Mouse (Mus musculus) stomach, embryonic 16.5 days (tissue): ENCODE results near the gene Nol6. TPM values are rescaled to one million over a fixed set of nuclear protein-coding genes. Genes with fewer than 3 reads are reported as not detected.

Experiments
- ATAC-seq: fragments of 200-750 bp; cut with Nextera tagmentation; 2 replicates; pipeline ENCODE4 v1.8.0; 2017; ENCODE audit warnings: moderate number of reproducible peaks, moderate TSS enrichment; ENCODE audit not compliant: insufficient read depth, low FRiP score
- H3K27ac ChIP-seq: fragments of 300-500 bp; sonication (generic); 2 replicates; pipeline ENCODE4 v1.5.1; 2014; ENCODE audit warnings: low read length
- H3K27me3 ChIP-seq: fragments of 300-500 bp; sonication (generic); 2 replicates; pipeline ENCODE4 v1.6.1; 2014; ENCODE audit warnings: low read length, control low read depth, mixed read lengths; ENCODE audit not compliant: control insufficient read depth, insufficient read depth
- H3K36me3 ChIP-seq: fragments of 300-500 bp; sonication (generic); 2 replicates; pipeline ENCODE4 v1.6.1; 2014; ENCODE audit warnings: low read length; ENCODE audit not compliant: control insufficient read depth, insufficient read depth
- H3K4me1 ChIP-seq: fragments of 300-500 bp; sonication (generic); 2 replicates; pipeline ENCODE4 v1.6.1; 2014; ENCODE audit warnings: low read length, control low read depth, mixed read lengths; ENCODE audit not compliant: control insufficient read depth, insufficient read depth
- H3K4me2 ChIP-seq: fragments of 300-500 bp; sonication (generic); 2 replicates; pipeline ENCODE4 v1.6.1; 2014; ENCODE audit warnings: low read depth, low read length, mixed read lengths
- H3K4me3 ChIP-seq: fragments of 300-500 bp; sonication (generic); replicated peaks from 2 replicates; pipeline ENCODE4 v1.5.1; 2014; ENCODE audit warnings: mild to moderate bottlenecking, low read length
- H3K9ac ChIP-seq: fragments of 300-500 bp; sonication (generic); 2 replicates; pipeline ENCODE4 v1.6.1; 2014; ENCODE audit warnings: low read length
- H3K9me3 ChIP-seq: fragments of 300-500 bp; sonication (generic); replicated peaks from 2 replicates; pipeline ENCODE4 v1.6.1; 2016; ENCODE audit warnings: low read length, control low read depth; ENCODE audit not compliant: control insufficient read depth
- WGBS: fragments of 180-500 bp; shearing (Covaris S2); extraction: QIAGEN DNeasy Blood & Tissue Kit; methylation state at CpG from one replicate; pipeline ENCODE4 v1.1.7; 2014; 5-methylcytosine and 5-hydroxymethylcytosine counted together
- polyA plus RNA-seq: library from polyadenylated mRNA; unstranded; fragments of >200 nt; fragmentation: Nextera tagmentation; extraction: Ambion mirVana; gene quantifications from 2 replicates; pipeline ENCODE4 v1.2.1, GENCODE M21; 2015

Nol6 gene
- polyA plus RNA-seq, 1 experiment from 2014 or later: 24.2 TPM

DNA sequence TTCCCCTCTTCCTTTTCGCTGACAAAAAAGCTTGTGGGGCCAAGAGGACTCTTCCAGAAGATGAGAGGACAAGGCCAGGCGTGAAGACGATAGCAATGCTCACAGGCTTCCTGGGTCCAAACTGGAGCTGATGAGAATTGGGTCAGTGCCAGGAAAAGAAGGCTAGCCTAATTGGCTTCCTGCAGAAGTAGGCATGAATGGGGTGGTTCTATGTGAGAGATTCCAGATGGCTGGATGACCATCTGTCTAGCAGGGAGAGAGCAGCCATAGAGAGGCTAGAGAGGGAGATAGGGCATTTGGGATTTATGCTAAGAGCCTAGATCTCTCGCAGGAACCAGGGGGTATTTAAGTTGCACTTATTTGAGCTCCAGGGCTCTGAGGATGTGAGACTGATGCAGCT, 16.8 kb downstream of the Nol6 start:
- Histone ChIP-seq H3K9ac (no peak overlapping the region), H3K4me1 (peaks cover 12% of the 10 kb centered on the region; the same call in 1 of the 2 replicates), H3K27ac (no peak overlapping the region), H3K4me3 (no peak overlapping the region), H3K36me3 (no peaks in the 10 kb centered on the region), H3K4me2 (no peak overlapping the region), H3K27me3 (no peaks in the 10 kb centered on the region), H3K9me3 (no peaks in the 10 kb centered on the region)
- ATAC-seq: 0 out of 2 replicates have a peak, but pooled peaks have one; percentile 34
- WGBS: 50% methylated on average over 4 of the region's 4 CpGs

- no peak overlapping the region for H3K9ac ChIP-seq
- no peaks in the 10 kb centered on the region for H3K9me3 ChIP-seq
- 0 out of 2 replicates have a peak, but pooled peaks cover 4% of the 10 kb centered on the region for H3K27me3 ChIP-seq
- no peak overlapping the region for H3K27ac ChIP-seq
- no peak for ATAC-seq
- H3K4me3 ChIP-seq: no peak overlapping the region
- H3K36me3 ChIP-seq: no peaks in the 10 kb centered on the region
- no peak overlapping the region for H3K4me2 ChIP-seq
- peaks cover 17% of the 10 kb centered on the region; the same call in 1 of the 2 replicates for H3K4me1 ChIP-seq
Measured at GRCm38 (mm10) chr4:41102901-41103300, 21.4 kb downstream of the Nol6 start.

- Histone ChIP-seq H3K27me3 (0 out of 2 replicates have a peak, but pooled peaks cover 4% of the 10 kb centered on the region), H3K9ac (no peak overlapping the region), H3K36me3 (no peaks in the 10 kb centered on the region), H3K4me1 (peaks cover 13% of the 10 kb centered on the region; the same call in 1 of the 2 replicates), H3K4me3 (no peak overlapping the region), H3K27ac (no peak overlapping the region), H3K4me2 (no peak overlapping the region), H3K9me3 (no peaks in the 10 kb centered on the region)
- 70% methylated on average over 1 of the region's 1 CpGs for WGBS
- ATAC-seq: no peak
Measured at GRCm38 (mm10) chr4:41100986-41101385, 23.3 kb downstream of the Nol6 start.

DNA sequence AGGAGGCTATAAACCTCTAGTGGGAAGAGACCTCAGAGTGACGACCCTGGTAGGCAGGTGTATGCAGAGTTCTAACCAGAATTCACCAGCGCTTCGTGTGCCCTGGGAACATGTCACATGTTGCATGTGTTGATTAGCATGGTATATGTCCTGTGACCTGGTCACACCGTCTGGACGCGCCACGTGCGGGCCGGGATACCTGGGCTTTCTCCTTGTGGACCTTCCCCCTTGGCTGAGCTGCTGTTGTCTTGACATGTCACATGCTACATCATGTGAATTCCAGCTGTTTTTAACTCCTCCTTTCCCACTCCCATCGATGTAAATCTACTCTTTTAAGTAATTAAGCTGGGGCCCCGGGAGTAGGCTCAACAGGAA, 25.7 kb downstream of the Nol6 start:
- Histone ChIP-seq H3K36me3 (no peaks in the 10 kb centered on the region), H3K9ac (peak overlapping the region; percentile 72), H3K4me2 (peak overlapping the region; percentile 84), H3K4me1 (peaks cover 13% of the 10 kb centered on the region; the same call in 1 of the 2 replicates), H3K27me3 (0 out of 2 replicates have a peak, but pooled peaks cover 4% of the 10 kb centered on the region), H3K9me3 (no peaks in the 10 kb centered on the region), H3K4me3 (peak overlapping the region; percentile 49), H3K27ac (no peak overlapping the region)
- ATAC-seq: no peak
- WGBS: 18% methylated on average over 11 of the region's 11 CpGs

- no peaks in the 10 kb centered on the region for H3K36me3 ChIP-seq
- ATAC-seq: peak; percentile 36; the same call in 1 of the 2 replicates
- H3K27me3 ChIP-seq: 0 out of 2 replicates have a peak, but pooled peaks cover 4% of the 10 kb centered on the region
- H3K27ac ChIP-seq: peak within 1 kb of the TSS; percentile 66
- H3K4me2 ChIP-seq: peak within 1 kb of the TSS; percentile 84
- H3K4me1 ChIP-seq: peaks cover 13% of the 10 kb centered on the region; the same call in 1 of the 2 replicates
- H3K9me3 ChIP-seq: no peaks in the 10 kb centered on the region
- peak within 1 kb of the TSS; percentile 49 for H3K4me3 ChIP-seq
- peak within 1 kb of the TSS; percentile 72 for H3K9ac ChIP-seq
- WGBS: under 1% methylated on average over 42 of the region's 42 CpGs
Measured at GRCm38 (mm10) chr4:41097871-41098576, 26.2 kb downstream of the Nol6 start, which contains the start of gene Aqp3. Aqp3 (minus strand) TSS chr4:41098183.

DNA sequence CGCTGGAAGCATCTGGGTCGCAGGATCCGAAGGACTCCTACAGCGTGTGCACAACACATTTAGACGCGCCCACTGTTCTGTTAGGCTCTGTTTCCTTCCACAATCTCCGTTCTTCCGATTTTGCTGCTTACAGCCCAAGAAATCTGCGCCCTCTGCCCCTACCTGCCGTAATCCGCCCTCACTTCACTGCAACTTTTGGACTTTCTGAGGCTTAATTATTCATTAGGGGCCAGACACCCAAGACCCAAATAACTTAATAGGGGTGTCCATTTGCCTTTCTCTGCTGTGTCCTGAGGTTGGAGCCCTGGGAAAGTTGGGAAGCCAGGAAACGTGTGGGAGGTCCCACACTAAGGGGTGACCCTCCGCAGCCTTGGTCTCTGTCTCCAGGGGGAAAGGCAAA, 26.9 kb downstream of the Nol6 start:
- no peak for ATAC-seq
- peaks cover 13% of the 10 kb centered on the region; the same call in 1 of the 2 replicates for H3K4me1 ChIP-seq
- H3K36me3 ChIP-seq: no peaks in the 10 kb centered on the region
- peak overlapping the region; percentile 84 for H3K4me2 ChIP-seq
- H3K9me3 ChIP-seq: no peaks in the 10 kb centered on the region
- H3K4me3 ChIP-seq: peak overlapping the region; percentile 49
- H3K9ac ChIP-seq: peak overlapping the region; percentile 72
- 0 out of 2 replicates have a peak, but pooled peaks cover 4% of the 10 kb centered on the region for H3K27me3 ChIP-seq
- H3K27ac ChIP-seq: peak overlapping the region; percentile 66
- WGBS: 53% methylated on average over 13 of the region's 13 CpGs

DNA sequence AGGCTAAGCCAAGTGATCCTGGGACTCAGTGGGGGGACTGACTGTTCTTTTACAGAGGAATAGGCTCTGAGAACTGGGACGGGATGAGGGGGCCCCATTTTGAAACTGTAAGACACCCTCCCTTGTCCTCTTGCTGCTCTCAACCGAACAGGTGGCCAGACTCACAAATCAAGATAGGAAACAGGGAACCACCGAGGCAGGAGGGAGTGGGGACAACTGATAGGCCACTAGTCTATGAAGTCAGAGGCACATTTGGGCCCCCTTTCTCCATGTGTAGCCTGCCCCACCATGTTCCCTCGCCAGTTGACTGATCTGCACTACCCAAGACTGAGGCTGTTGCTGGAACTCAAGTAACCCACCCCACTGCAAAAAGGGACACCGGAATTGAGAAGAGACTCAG, 27.5 kb downstream of the Nol6 start:
- Histone ChIP-seq H3K4me2 (peak overlapping the region; percentile 84), H3K4me1 (peaks cover 13% of the 10 kb centered on the region; the same call in 1 of the 2 replicates), H3K27ac (peak overlapping the region; percentile 66), H3K4me3 (peak overlapping the region; percentile 49), H3K9ac (peak overlapping the region; percentile 72), H3K9me3 (no peaks in the 10 kb centered on the region), H3K36me3 (no peaks in the 10 kb centered on the region), H3K27me3 (0 out of 2 replicates have a peak, but pooled peaks cover 4% of the 10 kb centered on the region)
- no peak for ATAC-seq
- 63% methylated on average over 5 of the region's 5 CpGs for WGBS

GRCm38 (mm10) chr4:41096169-41096568, 28.1 kb downstream of the Nol6 start:
- no peaks in the 10 kb centered on the region for H3K36me3 ChIP-seq
- H3K9me3 ChIP-seq: no peaks in the 10 kb centered on the region
- peak overlapping the region; percentile 72 for H3K9ac ChIP-seq

DNA sequence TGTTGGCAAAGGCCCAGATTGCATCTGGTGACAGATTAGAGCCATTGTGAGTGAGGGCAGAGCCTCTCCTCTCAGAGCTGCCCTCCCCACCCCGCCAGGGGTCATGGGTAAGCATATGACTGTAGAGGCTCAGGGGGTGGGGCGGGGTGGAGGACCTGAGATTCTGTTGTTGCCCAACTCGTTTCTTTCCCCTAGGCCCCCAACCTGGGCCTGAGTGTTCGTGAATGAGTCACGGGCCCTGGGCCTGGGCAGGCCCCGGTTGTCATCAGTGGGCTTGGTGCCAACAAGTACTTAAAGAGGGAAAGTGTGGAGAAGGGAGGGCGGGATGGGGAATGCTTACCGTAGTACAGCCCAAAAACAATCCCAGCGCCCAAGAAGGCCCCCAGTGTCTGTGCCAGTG, 29.9 kb downstream of the Nol6 start:
- Histone ChIP-seq H3K4me2 (peak overlapping the region; percentile 21; the same call in 1 of the 2 replicates), H3K36me3 (no peaks in the 10 kb centered on the region), H3K4me1 (peaks cover 19% of the 10 kb centered on the region; the same call in 1 of the 2 replicates), H3K27ac (peak overlapping the region; percentile 66), H3K9me3 (no peaks in the 10 kb centered on the region), H3K4me3 (no peak overlapping the region), H3K27me3 (peaks cover 4% of the 10 kb centered on the region; the same call in 1 of the 2 replicates), H3K9ac (no peak overlapping the region)
- peak; percentile 86 for ATAC-seq
- 44% methylated on average over 9 of the region's 9 CpGs for WGBS

More at GRCm38 (mm10) chr4:41096169-41096568, 28.1 kb downstream of the Nol6 start:
- ATAC-seq: peak; percentile 15; the same call in 1 of the 2 replicates
- Histone ChIP-seq H3K4me2 (peak overlapping the region; percentile 84), H3K4me3 (peak overlapping the region; percentile 49), H3K4me1 (peaks cover 13% of the 10 kb centered on the region; the same call in 1 of the 2 replicates), H3K27me3 (0 out of 2 replicates have a peak, but pooled peaks cover 4% of the 10 kb centered on the region), H3K27ac (peak overlapping the region; percentile 66)
- WGBS: 41% methylated on average over 8 of the region's 8 CpGs
